Mouse (Mus musculus): ENCODE data around the gene Ncbp3. TPM values are rescaled to one million over a fixed set of nuclear protein-coding genes. Genes with fewer than 3 reads are reported as not detected.

The Ncbp3 gene
- total RNA-seq, 1 experiment: 10.4 TPM

GRCm38 (mm10) chr11:73023827-73024226 is 23.8 kb upstream of the Ncbp3 start:
- H3K9ac ChIP-seq (ENCODE audit: insufficient read depth, low read depth, low read length, poor library complexity, severe bottlenecking): no peak overlapping the region
- H3K9me3 ChIP-seq (ENCODE audit: control insufficient read depth, insufficient read depth, low read depth, low read length): no peaks in the 10 kb centered on the region
- no peak for DNase-seq (ENCODE audit: low read depth, low spot score)
- H3K4me3 ChIP-seq (ENCODE audit: insufficient read depth in 1 of 2, low read depth in 1 of 2, low read length in 2 of 2, poor library complexity in 1 of 2, severe bottlenecking in 1 of 2): no peak overlapping the region
- no peak overlapping the region for H3K27ac ChIP-seq (ENCODE audit: insufficient read depth, low read depth, low read length, poor library complexity, severe bottlenecking)
- no peaks in the 10 kb centered on the region for H3K36me3 ChIP-seq (ENCODE audit: control insufficient read depth, insufficient read depth, low read length, poor library complexity, severe bottlenecking)
- TF ChIP-seq CHD2 (IDR thresholded peaks at IDR 0.05; ENCODE audit: low read depth, low read length) (no peak), MAFK (IDR thresholded peaks at IDR 0.05; ENCODE audit: insufficient read depth, low read depth, low read length) (no peak), ZNF384 (IDR thresholded peaks at IDR 0.05; ENCODE audit: low read depth, low read length) (no peak), ZC3H11A (IDR thresholded peaks at IDR 0.05; ENCODE audit: borderline replicate concordance, low read depth, low read length) (no peak), HCFC1 (IDR thresholded peaks at IDR 0.05; ENCODE audit: borderline replicate concordance, insufficient read depth, low read length) (no peak)
- in situ Hi-C loops (cut with MboI; ENCODE audit: low sequenced_read_pairs in 2 of 2, unreplicated experiment in 2 of 2): no loop called here
- H3K4me1 ChIP-seq (ENCODE audit: control insufficient read depth in 2 of 2, insufficient read depth in 2 of 2, low read length in 2 of 2, poor library complexity in 1 of 2): peaks cover 0 to 10% of the 10 kb centered on the region in 2 experiments; a peak in 2 of 4 replicates

GRCm38 (mm10) chr11:73024236-73024904 is 23.2 kb upstream of the Ncbp3 start:
- Histone ChIP-seq H3K9me3 (ENCODE audit: control insufficient read depth, insufficient read depth, low read depth, low read length) (no peaks in the 10 kb centered on the region), H3K27ac (ENCODE audit: insufficient read depth, low read depth, low read length, poor library complexity, severe bottlenecking) (no peak overlapping the region), H3K4me1 (ENCODE audit: control insufficient read depth in 2 of 2, insufficient read depth in 2 of 2, low read length in 2 of 2, poor library complexity in 1 of 2) (peaks cover 0 to 10% of the 10 kb centered on the region in 2 experiments; a peak in 2 of 4 replicates), H3K9ac (ENCODE audit: insufficient read depth, low read depth, low read length, poor library complexity, severe bottlenecking) (no peak overlapping the region), H3K36me3 (ENCODE audit: control insufficient read depth, insufficient read depth, low read length, poor library complexity, severe bottlenecking) (no peaks in the 10 kb centered on the region), H3K4me3 (ENCODE audit: insufficient read depth in 1 of 2, low read depth in 1 of 2, low read length in 2 of 2, poor library complexity in 1 of 2, severe bottlenecking in 1 of 2) (no peak overlapping the region)
- no peak for DNase-seq (ENCODE audit: low read depth, low spot score)
- in situ Hi-C loops (cut with MboI; ENCODE audit: low sequenced_read_pairs in 2 of 2, unreplicated experiment in 2 of 2): no loop called here
- no peak for TF ChIP-seq CHD2 (IDR thresholded peaks at IDR 0.05; ENCODE audit: low read depth, low read length)
- no peak for TF ChIP-seq ZC3H11A (IDR thresholded peaks at IDR 0.05; ENCODE audit: borderline replicate concordance, low read depth, low read length)
- no peak for TF ChIP-seq ZNF384 (IDR thresholded peaks at IDR 0.05; ENCODE audit: low read depth, low read length)
- no peak for TF ChIP-seq HCFC1 (IDR thresholded peaks at IDR 0.05; ENCODE audit: borderline replicate concordance, insufficient read depth, low read length)
- no peak for TF ChIP-seq MAFK (IDR thresholded peaks at IDR 0.05; ENCODE audit: insufficient read depth, low read depth, low read length)

- Histone ChIP-seq H3K9me3 (ENCODE audit: control insufficient read depth, insufficient read depth, low read depth, low read length) (no peaks in the 10 kb centered on the region), H3K4me1 (ENCODE audit: control insufficient read depth in 2 of 2, insufficient read depth in 2 of 2, low read length in 2 of 2, poor library complexity in 1 of 2) (peaks cover 0 to 6% of the 10 kb centered on the region in 2 experiments; a peak in 2 of 4 replicates), H3K4me3 (ENCODE audit: insufficient read depth in 1 of 2, low read depth in 1 of 2, low read length in 2 of 2, poor library complexity in 1 of 2, severe bottlenecking in 1 of 2) (no peak overlapping the region), H3K36me3 (ENCODE audit: control insufficient read depth, insufficient read depth, low read length, poor library complexity, severe bottlenecking) (no peaks in the 10 kb centered on the region), H3K9ac (ENCODE audit: insufficient read depth, low read depth, low read length, poor library complexity, severe bottlenecking) (peak overlapping the region; percentile 7; the same call in 1 of the 2 replicates), H3K27ac (ENCODE audit: insufficient read depth, low read depth, low read length, poor library complexity, severe bottlenecking) (no peak overlapping the region)
- DNase-seq (ENCODE audit: low read depth, low spot score): no peak
- in situ Hi-C loops (cut with MboI; ENCODE audit: low sequenced_read_pairs in 2 of 2, unreplicated experiment in 2 of 2): no loop called here
- TF ChIP-seq HCFC1 (IDR thresholded peaks at IDR 0.05; ENCODE audit: borderline replicate concordance, insufficient read depth, low read length): no peak
- no peak for TF ChIP-seq CHD2 (IDR thresholded peaks at IDR 0.05; ENCODE audit: low read depth, low read length)
- no peak for TF ChIP-seq MAFK (IDR thresholded peaks at IDR 0.05; ENCODE audit: insufficient read depth, low read depth, low read length)
- TF ChIP-seq ZC3H11A (IDR thresholded peaks at IDR 0.05; ENCODE audit: borderline replicate concordance, low read depth, low read length): no peak
- TF ChIP-seq ZNF384 (IDR thresholded peaks at IDR 0.05; ENCODE audit: low read depth, low read length): no peak
Observed at GRCm38 (mm10) chr11:73026961-73027360, 20.6 kb upstream of the Ncbp3 start.

- Histone ChIP-seq H3K36me3 (ENCODE audit: control insufficient read depth, insufficient read depth, low read length, poor library complexity, severe bottlenecking) (no peaks in the 10 kb centered on the region), H3K9me3 (ENCODE audit: control insufficient read depth, insufficient read depth, low read depth, low read length) (no peaks in the 10 kb centered on the region), H3K4me3 (ENCODE audit: insufficient read depth in 1 of 2, low read depth in 1 of 2, low read length in 2 of 2, poor library complexity in 1 of 2, severe bottlenecking in 1 of 2) (peak overlapping the region; percentile 19 to 62; a peak in 3 of 4 replicates), H3K9ac (ENCODE audit: insufficient read depth, low read depth, low read length, poor library complexity, severe bottlenecking) (peak overlapping the region; percentile 41; the same call in 1 of the 2 replicates), H3K27ac (ENCODE audit: insufficient read depth, low read depth, low read length, poor library complexity, severe bottlenecking) (no peak overlapping the region), H3K4me1 (ENCODE audit: control insufficient read depth in 2 of 2, insufficient read depth in 2 of 2, low read length in 2 of 2, poor library complexity in 1 of 2) (peaks cover 0 to 6% of the 10 kb centered on the region in 2 experiments; a peak in 2 of 4 replicates)
- no peak for TF ChIP-seq CHD2 (IDR thresholded peaks at IDR 0.05; ENCODE audit: low read depth, low read length)
- TF ChIP-seq HCFC1 (IDR thresholded peaks at IDR 0.05; ENCODE audit: borderline replicate concordance, insufficient read depth, low read length): no peak
- TF ChIP-seq ZC3H11A (IDR thresholded peaks at IDR 0.05; ENCODE audit: borderline replicate concordance, low read depth, low read length): no peak
- no peak for TF ChIP-seq MAFK (IDR thresholded peaks at IDR 0.05; ENCODE audit: insufficient read depth, low read depth, low read length)
- TF ChIP-seq ZNF384 (IDR thresholded peaks at IDR 0.05; ENCODE audit: low read depth, low read length): no peak
- no peak for DNase-seq (ENCODE audit: low read depth, low spot score)
- in situ Hi-C loops (cut with MboI; ENCODE audit: low sequenced_read_pairs in 2 of 2, unreplicated experiment in 2 of 2): no loop called here
Observed at GRCm38 (mm10) chr11:73030821-73031498, 16.6 kb upstream of the Ncbp3 start.

All from ES-E14 (cell line).